Mouse (Mus musculus) 3134 (cell line): ENCODE results near the gene Polr2e.
A peak's percentile ranks its signal among the peaks of the same experiment; 100 is the strongest.

Source experiments
- DNase-seq: peaks from one replicate; pipeline ENCODE4 v3.0.0-alpha.2; 2011; ENCODE audit warnings: low spot score; ENCODE audit not compliant: insufficient read length; ENCODE audit errors: extremely low read depth

The Polr2e gene

GRCm38 (mm10) chr10:80036832-80037231 is 2.8 kb downstream of the Polr2e start:
- no peak for DNase-seq

- DNase-seq: no peak
Observed at GRCm38 (mm10) chr10:80035686-80036085, 3.9 kb downstream of the Polr2e start.

- no peak for DNase-seq
Observed at GRCm38 (mm10) chr10:80035148-80035547, 4.4 kb downstream of the Polr2e start.

- DNase-seq: peak; percentile 66
Observed at GRCm38 (mm10) chr10:80033511-80034391, 5.8 kb downstream of the Polr2e start.

GRCm38 (mm10) chr10:80032799-80033480 is 6.7 kb downstream of the Polr2e start:
- DNase-seq: peak; percentile 74

GRCm38 (mm10) chr10:80030736-80031135 is 8.9 kb downstream of the Polr2e start:
- DNase-seq: no peak

- DNase-seq: no peak
Observed at GRCm38 (mm10) chr10:80030191-80030590, 9.4 kb downstream of the Polr2e start.

- no peak for DNase-seq
Observed at GRCm38 (mm10) chr10:80028521-80028846, 11.1 kb downstream of the Polr2e start.

GRCm38 (mm10) chr10:80027681-80028520 is 11.7 kb downstream of the Polr2e start:
- no peak for DNase-seq

GRCm38 (mm10) chr10:80025889-80026288 is 13.7 kb downstream of the Polr2e start:
- DNase-seq: no peak

- DNase-seq: no peak
Observed at GRCm38 (mm10) chr10:80025463-80025862, 14.1 kb downstream of the Polr2e start.

GRCm38 (mm10) chr10:80025044-80025347 is 14.6 kb downstream of the Polr2e start:
- no peak for DNase-seq

GRCm38 (mm10) chr10:80024229-80025043 is 15.2 kb downstream of the Polr2e start:
- DNase-seq: no peak

- DNase-seq: no peak
Observed at GRCm38 (mm10) chr10:80023758-80024157, 15.8 kb downstream of the Polr2e start.

- no peak for DNase-seq
Observed at GRCm38 (mm10) chr10:80022806-80023205, 16.8 kb downstream of the Polr2e start.

GRCm38 (mm10) chr10:80022164-80022563 is 17.4 kb downstream of the Polr2e start:
- DNase-seq: no peak

- no peak for DNase-seq
Observed at GRCm38 (mm10) chr10:80021320-80021641, 18.3 kb downstream of the Polr2e start.

- no peak for DNase-seq
Observed at GRCm38 (mm10) chr10:80020603-80021319, 18.8 kb downstream of the Polr2e start.

GRCm38 (mm10) chr10:80020191-80020590 is 19.4 kb downstream of the Polr2e start:
- DNase-seq: no peak
